Mouse (Mus musculus) brain, embryonic 14.5 days (tissue): ENCODE data around the gene Glis3.

Experiments used
- CTCF ChIP-seq: fragments of 200-500 bp; IDR thresholded peaks from 2 replicates; pipeline ENCODE4 v1.5.1; 2012; ENCODE audit warnings: inconsistent platforms, mild to moderate bottlenecking, moderate library complexity, borderline replicate concordance; ENCODE audit not compliant: insufficient read depth, insufficient read length; ENCODE audit errors: extremely low read depth
- POLR2A ChIP-seq: fragments of 200-500 bp; IDR thresholded peaks from 2 replicates; pipeline ENCODE4 v1.6.1; 2012; ENCODE audit warnings: mild to moderate bottlenecking, inconsistent platforms, borderline replicate concordance; ENCODE audit not compliant: poor library complexity, insufficient read depth, insufficient read length, severe bottlenecking; ENCODE audit errors: extremely low read depth

DNA sequence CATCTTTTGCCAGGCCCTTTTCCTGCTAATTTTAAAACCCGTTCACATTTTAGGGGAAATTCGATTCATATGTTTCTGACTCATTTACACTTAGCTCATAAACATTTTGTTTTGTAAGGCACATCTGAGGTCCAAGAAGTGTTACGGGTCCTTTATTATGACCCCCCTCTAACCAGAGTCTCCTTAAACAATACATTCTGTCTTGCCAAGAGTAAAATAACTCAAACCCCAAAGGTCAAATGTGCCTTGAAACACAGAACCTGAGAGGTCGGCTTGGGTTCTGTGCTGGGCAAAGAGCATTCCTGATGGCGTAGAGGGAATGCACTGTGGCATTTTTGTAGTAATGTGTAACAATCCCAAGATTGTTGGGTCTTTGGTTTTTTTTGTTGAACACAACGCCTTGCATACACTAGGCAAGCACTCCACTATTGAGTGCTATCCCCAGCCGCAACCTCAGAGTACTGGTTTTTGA is 395.7 kb downstream of the Glis3 start:
- TF ChIP-seq CTCF (no peak), POLR2A (no peak)
